Mouse (Mus musculus): Measurements from ENCODE around the gene Zyg11a.

DNA sequence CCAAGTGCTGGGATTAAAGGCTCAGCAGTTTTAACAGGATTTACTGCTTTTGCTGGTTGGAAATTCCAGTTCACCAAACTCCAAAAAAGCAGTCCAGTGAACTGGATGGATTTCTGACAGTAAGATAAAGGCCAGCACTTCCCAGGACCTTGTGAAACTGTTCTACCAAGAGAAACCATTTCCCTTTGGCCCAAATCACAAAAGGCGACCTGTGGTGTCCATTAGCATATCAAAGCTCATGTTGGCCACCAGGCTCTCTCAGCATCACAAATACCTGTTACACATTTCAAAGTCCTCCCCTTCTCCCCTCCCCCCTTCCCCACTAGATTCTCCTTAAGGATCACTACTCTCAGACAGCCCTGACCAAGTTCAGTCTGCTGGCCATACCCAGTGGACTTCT lies 35.6 kb downstream of the Zyg11a start:
- TF ChIP-seq CTCF (IDR thresholded peaks at IDR 0.05; ENCODE audit: low read depth, low read length) (no peak), POLR2A (IDR thresholded peaks at IDR 0.05; ENCODE audit: borderline replicate concordance, low read depth, low read length) (no peak)
